Mouse (Mus musculus) stomach, postnatal 0 days (tissue): ENCODE data around the gene Gm10354.
"Not testable (repeated sequence)": the region's sequence is repeated elsewhere in the genome, so short reads cannot be mapped to it uniquely, and the experiment has no call there.

Experiments used
- CTCF ChIP-seq: IDR thresholded peaks from 2 replicates; pipeline ENCODE4 v1.5.1; 2016; ENCODE audit warnings: antibody characterized with exemption, low read depth, mild to moderate bottlenecking, moderate library complexity
- EP300 ChIP-seq: optimal IDR thresholded peaks from 2 replicates; pipeline ENCODE3; 2016; ENCODE audit warnings: antibody characterized with exemption

DNA sequence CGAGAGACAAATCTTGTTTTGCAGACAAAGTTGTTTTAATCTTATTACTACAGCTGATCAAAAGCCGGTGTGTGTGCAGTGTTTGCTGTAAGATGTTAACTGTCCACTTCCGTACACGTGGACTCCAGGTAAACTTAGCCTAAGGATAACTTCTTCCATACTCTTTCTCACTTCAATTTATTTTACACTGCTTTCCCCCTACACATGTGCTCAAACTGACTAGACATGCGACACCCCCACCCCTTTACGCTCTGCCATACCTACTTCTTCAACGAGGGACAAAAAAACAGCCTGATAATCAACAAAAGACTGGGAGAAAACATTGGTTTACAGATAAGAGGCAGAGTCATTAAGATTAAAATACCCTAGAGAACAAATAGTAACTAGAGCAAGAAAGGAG lies 26.9 kb downstream of the Gm10354 start:
- TF ChIP-seq CTCF, EP300: not testable (repeated sequence)
